Mouse (Mus musculus) erythroblast, embryonic 14.5 days (primary cell): ENCODE measurements around the gene Soat2. TPM values are rescaled to one million over a fixed set of nuclear protein-coding genes. Genes with fewer than 3 reads are reported as not detected.

Experiments used
- H3K27me3 ChIP-seq: 2 replicates; pipeline ENCODE4 v1.6.1; 2012; ENCODE audit warnings: inconsistent platforms; ENCODE audit not compliant: control insufficient read depth
- H3K36me3 ChIP-seq: 2 replicates; pipeline ENCODE4 v1.6.1; 2012; ENCODE audit warnings: mild to moderate bottlenecking, inconsistent platforms; ENCODE audit not compliant: control insufficient read depth
- H3K4me1 ChIP-seq: 2 replicates; pipeline ENCODE4 v1.6.1; 2012; ENCODE audit warnings: inconsistent platforms; ENCODE audit not compliant: control insufficient read depth
- H3K4me3 ChIP-seq: replicated peaks from 2 replicates; pipeline ENCODE3; 2012; ENCODE audit warnings: moderate library complexity, mild to moderate bottlenecking, inconsistent platforms
- H3K9me3 ChIP-seq: 2 replicates; pipeline ENCODE4 v1.6.1; 2012; ENCODE audit warnings: low read length, inconsistent platforms, mixed read lengths; ENCODE audit not compliant: control insufficient read depth
- GATA1 ChIP-seq: IDR thresholded peaks from 2 replicates; pipeline ENCODE4 v1.6.1; 2012; ENCODE audit warnings: low read length, inconsistent platforms, mixed read lengths
- TAL1 ChIP-seq: IDR thresholded peaks from 3 replicates; pipeline ENCODE4 v1.6.1; 2012; ENCODE audit warnings: low read length, inconsistent platforms, mixed read lengths
- polyA plus RNA-seq: library from polyadenylated mRNA; stranded (reverse); fragments of >175 nt; gene quantifications from 2 replicates; pipeline ENCODE4 v1.2.3, GENCODE M21; 2012

Soat2 gene
- polyA plus RNA-seq, 1 experiment = 0.12 TPM

DNA sequence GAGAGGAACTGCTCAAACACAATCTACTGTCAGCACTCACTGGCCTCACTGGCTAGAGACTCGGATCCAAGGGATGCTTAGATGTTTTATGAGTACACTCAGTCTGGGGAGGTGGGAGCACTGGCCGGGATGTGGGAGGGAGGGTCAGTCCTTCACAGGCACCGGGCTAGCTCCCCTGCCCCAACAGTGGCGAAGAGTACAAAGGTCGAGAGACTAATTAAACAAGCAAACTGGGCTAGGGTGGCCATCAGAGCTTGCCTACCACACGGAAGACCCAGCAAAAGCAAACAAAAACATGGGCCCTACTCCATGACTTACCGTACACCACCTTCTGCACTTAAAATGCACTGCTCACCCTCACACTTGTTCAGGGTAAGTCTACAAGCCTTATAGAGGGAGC, 41.4 kb downstream of the Soat2 start:
- Histone ChIP-seq H3K36me3 (no peaks in the 10 kb centered on the region), H3K4me3 (no peak overlapping the region), H3K4me1 (peaks cover 9% of the 10 kb centered on the region), H3K27me3 (no peaks in the 10 kb centered on the region), H3K9me3 (no peaks in the 10 kb centered on the region)
- no peak for TF ChIP-seq GATA1
- TF ChIP-seq TAL1 = no peak

DNA sequence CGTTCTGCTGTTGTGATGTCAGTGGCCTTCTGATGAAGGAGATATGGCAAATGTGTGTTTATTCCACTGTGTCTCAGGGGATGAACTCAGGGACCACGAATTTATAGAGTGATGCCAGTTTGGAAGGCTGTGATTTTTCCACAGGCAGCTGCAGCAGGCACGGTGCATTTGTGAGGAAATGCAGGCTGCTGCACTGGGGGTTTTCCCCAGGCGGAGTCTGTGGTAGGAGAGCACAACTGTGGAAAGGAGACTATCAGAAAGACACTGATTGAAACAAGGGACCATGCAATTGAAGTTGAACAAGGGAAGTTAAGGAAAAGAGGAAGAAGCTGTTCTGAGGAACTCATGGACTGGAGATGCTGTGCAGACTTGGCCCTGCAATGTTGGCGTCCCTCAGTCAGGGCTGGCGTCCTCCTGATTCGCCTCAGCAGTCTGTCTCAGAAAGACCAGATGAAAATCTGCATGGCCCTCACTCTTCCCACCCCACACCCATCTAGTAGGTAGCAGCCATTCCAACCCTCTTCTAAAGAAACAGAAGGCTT, 42.0 kb downstream of the Soat2 start:
- Histone ChIP-seq H3K4me1 (peaks cover 9% of the 10 kb centered on the region), H3K4me3 (no peak overlapping the region), H3K27me3 (no peaks in the 10 kb centered on the region), H3K9me3 (no peaks in the 10 kb centered on the region), H3K36me3 (no peaks in the 10 kb centered on the region)
- TF ChIP-seq TAL1 = no peak
- TF ChIP-seq GATA1 = no peak

DNA sequence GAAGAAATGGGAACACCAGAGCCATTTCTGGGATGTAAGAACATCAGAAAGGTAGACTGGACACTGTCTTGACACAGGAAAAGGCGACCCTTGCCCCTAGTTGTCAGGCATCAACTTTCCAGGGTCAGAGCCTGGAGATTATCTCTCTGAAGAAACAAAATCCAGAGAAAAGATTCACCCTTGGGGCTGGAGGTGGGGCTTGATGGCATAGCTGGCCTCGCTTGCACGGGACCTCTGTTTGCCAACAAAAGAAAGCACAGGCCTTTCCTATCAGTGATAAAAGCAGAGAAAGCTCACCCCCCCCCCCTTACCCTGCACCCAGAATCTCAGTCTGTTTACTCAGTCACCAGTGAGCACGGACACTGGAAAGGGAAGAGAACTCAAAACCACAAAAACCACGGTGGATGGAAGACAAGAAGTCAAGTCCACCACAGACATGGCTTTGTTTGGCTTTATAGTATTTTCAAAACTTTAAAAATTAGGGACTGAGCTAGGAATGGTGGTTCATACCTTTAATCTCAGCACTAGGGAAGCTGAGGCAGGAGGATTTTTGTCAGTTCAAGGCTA, 42.6 kb downstream of the Soat2 start:
- H3K4me1 ChIP-seq = peaks cover 9% of the 10 kb centered on the region
- no peaks in the 10 kb centered on the region for H3K9me3 ChIP-seq
- TF ChIP-seq GATA1 (no peak), TAL1 (no peak)
- no peaks in the 10 kb centered on the region for H3K36me3 ChIP-seq
- no peaks in the 10 kb centered on the region for H3K27me3 ChIP-seq
- H3K4me3 ChIP-seq = no peak overlapping the region

DNA sequence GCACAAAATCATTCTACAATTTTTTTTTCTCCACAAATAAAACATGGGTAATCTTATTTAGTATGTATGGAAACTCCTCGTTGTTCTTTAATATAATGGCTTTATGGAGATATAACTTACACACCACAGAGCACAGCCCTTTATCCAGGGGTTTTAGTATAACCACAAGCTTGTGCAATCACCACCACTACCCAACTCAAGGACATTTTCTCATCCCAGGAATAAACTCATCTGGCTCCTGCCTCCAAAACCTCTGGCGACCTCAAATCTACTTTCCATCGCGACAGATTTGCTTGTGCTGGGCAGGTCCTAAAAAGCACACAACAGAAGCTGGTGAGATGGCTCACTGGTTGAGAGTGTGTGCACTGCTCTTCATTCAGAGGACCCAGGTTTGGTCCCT, 43.3 kb downstream of the Soat2 start:
- Histone ChIP-seq H3K36me3 (no peaks in the 10 kb centered on the region), H3K27me3 (no peaks in the 10 kb centered on the region), H3K4me3 (no peak overlapping the region), H3K9me3 (no peaks in the 10 kb centered on the region), H3K4me1 (peaks cover 6% of the 10 kb centered on the region)
- TF ChIP-seq GATA1 (no peak), TAL1 (no peak)

DNA sequence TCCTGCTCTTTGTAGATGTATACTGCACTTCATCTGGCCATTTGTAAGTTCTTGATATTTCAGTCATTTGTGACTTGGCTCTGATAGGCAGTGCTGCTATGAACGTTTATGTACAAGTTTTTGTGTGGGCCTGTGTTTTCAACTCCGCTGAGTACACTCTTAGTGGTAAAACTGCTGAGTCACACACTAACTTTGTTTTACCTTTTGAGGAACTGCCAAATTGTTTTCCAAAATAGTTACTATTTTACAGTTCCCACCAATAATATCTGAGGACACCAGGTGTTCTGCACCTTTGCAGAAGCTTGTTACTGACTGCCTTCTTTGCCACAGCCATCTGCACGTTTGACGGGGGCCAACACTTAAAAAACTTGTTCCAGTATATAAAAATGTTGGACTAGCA, 44.1 kb downstream of the Soat2 start:
- peaks cover 7% of the 10 kb centered on the region for H3K4me1 ChIP-seq
- H3K36me3 ChIP-seq = no peaks in the 10 kb centered on the region
- no peak overlapping the region for H3K4me3 ChIP-seq
- no peaks in the 10 kb centered on the region for H3K9me3 ChIP-seq
- no peaks in the 10 kb centered on the region for H3K27me3 ChIP-seq
- TF ChIP-seq GATA1 = no peak
- no peak for TF ChIP-seq TAL1

DNA sequence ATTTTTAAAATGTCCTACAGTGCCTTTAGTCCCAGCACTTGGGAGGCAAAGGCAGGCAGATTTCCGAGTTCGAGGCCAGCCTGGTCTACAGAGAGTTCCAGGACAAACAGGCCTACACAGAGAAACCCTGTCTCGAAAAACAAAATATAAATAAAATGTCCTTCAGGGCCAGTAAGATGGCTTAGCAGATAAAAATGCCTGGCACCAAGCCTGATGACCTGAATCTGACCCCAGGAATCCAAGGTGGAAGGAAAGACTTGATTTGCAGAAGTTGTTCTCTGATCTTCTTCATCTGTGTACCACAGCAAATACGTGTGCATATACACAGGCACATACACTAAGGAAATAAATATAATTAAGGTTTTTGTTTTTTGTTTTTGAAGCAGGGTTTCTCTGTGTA, 45.0 kb downstream of the Soat2 start:
- Histone ChIP-seq H3K4me1 (peaks cover 7% of the 10 kb centered on the region), H3K4me3 (no peak overlapping the region), H3K27me3 (no peaks in the 10 kb centered on the region), H3K36me3 (no peaks in the 10 kb centered on the region), H3K9me3 (no peaks in the 10 kb centered on the region)
- TF ChIP-seq TAL1 = no peak
- TF ChIP-seq GATA1 = no peak

DNA sequence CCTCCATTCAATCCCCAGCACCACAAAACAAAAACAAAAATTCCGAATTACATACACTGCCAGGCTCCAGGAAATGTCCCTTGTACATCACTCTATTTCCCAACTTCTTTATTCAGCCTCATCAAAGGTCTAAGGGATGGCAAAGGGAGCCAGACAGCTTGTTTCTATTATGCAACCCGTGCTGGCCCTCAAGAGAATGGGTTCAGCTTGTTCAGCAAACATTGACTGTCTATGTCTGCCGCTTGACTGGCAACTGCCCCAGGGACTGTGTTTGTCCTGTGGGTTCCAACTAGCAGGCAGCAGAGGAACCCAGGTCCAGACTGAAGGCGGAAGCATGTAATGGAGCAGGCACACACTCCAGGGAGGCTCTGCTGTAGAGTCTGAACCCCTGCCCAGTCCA, 48.5 kb downstream of the Soat2 start:
- Histone ChIP-seq H3K9me3 (no peaks in the 10 kb centered on the region), H3K4me3 (no peak overlapping the region), H3K27me3 (no peaks in the 10 kb centered on the region), H3K4me1 (peaks cover 17% of the 10 kb centered on the region), H3K36me3 (no peaks in the 10 kb centered on the region)
- TF ChIP-seq TAL1 (no peak), GATA1 (no peak)

DNA sequence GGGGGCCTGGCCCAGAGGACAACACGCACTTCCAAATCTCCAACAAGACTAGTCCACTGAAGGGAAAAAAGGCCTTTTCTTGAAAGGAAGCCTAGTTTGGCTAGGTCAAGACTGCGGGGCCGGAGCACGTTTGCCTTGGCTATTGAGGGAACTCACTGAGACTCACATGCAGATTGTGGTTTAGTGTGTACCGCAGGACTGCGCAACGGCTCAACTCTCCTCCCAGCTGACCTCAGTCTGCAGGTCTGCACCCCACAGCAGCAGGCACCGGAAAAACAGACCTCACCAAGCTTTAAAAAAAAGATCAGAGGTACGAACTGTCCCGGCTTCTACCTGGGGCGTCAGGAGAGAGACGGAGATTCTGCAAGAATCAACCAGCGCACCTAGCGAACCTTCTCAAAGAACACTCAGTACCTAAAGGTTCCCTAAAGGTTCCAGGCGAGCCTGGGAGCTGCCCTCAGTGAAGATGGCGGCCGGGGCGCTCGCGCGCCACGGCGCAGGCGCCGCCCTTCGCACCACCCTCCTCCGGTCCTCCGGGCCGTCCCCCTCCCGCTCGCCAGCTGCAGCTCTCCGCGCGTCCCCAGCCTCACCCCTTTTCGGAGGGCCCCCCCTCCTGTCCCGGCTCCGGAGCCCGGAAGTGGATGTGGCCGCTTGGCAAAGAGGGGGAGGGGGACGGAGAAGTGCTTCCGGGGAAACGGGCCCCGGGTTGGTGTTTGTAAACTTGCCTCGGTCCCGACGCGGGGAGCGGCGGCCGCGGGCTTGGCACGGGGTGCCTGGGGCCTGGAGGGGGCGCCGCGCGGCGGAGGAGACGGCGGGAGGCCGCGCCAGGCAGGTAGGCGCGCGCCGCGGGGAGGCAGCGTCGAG, 52.9 kb downstream of the Soat2 start, which contains the start of gene Zfp740:
Gene Zfp740, plus strand, starts transcription at position 279 of the 864 bp plus-strand sequence.
- TF ChIP-seq TAL1 (no peak), GATA1 (no peak)
- peaks cover 38% of the 10 kb centered on the region for H3K4me1 ChIP-seq
- no peaks in the 10 kb centered on the region for H3K27me3 ChIP-seq
- no peaks in the 10 kb centered on the region for H3K9me3 ChIP-seq
- peak within 1 kb of the TSS; percentile 90 for H3K4me3 ChIP-seq
- H3K36me3 ChIP-seq = peaks cover 36% of the 10 kb centered on the region

DNA sequence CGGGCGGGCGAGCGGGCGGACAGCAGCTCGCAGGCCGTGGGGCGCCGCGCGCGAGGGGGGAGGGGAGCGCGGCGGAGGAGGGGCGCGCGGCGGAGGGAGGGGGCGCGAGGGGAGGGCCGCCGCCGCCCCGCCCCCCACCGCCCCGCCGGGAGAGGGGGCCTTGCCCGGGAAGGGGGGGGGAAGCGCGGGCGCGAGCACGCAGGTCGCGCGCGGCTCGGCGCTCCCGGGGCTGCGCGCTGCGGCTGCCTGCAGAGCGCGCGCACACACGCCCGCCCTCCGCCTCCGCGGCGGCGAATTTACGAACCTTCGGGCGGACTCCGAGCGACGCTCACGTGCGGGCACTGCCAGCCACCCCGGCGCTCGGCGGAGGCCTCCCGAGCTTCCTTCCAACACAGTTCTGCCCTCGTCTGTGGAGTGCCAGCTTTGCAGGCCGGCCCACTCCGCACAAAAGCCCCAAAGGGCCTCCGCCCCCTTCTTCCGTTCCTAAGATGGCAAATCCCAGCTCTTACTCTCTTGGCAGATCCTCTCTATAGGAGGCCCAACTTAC, 53.6 kb downstream of the Soat2 start:
- H3K9me3 ChIP-seq = no peaks in the 10 kb centered on the region
- no peaks in the 10 kb centered on the region for H3K27me3 ChIP-seq
- no peak for TF ChIP-seq TAL1
- TF ChIP-seq GATA1 = no peak
- peaks cover 37% of the 10 kb centered on the region for H3K4me1 ChIP-seq
- H3K4me3 ChIP-seq = peak overlapping the region; percentile 90
- H3K36me3 ChIP-seq = peaks cover 43% of the 10 kb centered on the region
